Mouse (Mus musculus) megakaryocyte-erythroid progenitor cell, adult 5-6 weeks (primary cell): ENCODE results near the gene Acy3. TPM values are rescaled to one million over a fixed set of nuclear protein-coding genes. Genes with fewer than 3 reads are reported as not detected.

Source experiments
- ATAC-seq: replicated peaks from 2 replicates; pipeline ENCODE4 v1.8.0; 2016; ENCODE audit warnings: mild to moderate bottlenecking, inconsistent platforms; ENCODE audit not compliant: severe bottlenecking, poor library complexity, low FRiP score, low TSS enrichment
- total RNA-seq, 2 experiments: library from RNA; stranded (forward) in 1 of 2; stranded (reverse) in 1 of 2; fragments of 200-1000, 215-1000 nt in 1 of 2; fragments of >200 nt in 1 of 2; fragmentation: Nextera tagmentation in 1 of 2; gene quantifications; 2 replicates each; pipeline ENCODE4 v1.2.3; 2014 to 2017

The Acy3 gene
- total RNA-seq, 2 experiments from 2014 or later = 2.3 to 8.0 TPM

DNA sequence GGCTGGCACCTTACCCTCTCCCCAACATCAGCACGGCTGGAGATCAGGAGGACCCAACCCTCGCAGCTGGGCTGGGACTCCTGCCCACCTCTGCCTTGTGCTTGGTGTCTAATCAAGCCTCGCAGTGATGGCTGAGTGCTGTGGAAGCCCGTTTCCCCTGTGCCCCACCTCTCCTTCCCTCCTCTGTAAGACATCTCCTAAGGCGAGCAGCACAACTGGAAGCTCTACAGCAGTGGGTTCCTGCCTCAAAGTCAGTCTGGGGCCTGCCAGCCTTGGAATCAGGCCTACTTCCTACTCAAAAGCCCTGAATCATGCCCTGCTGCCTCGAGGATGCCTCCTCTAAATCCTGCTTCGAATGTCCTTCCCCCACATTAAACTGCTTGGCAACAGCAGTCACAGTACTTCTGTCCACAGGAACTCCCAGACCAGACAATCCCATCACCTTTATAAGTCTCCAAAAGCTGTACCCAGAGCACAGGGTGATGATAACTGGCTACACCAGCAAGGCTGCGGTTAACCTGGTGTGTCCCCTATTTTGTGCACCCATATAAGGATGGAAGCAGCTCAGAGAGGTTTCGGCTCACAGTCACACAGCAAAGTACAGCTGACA is 12.9 kb downstream of the Acy3 start:
- no peak for ATAC-seq

DNA sequence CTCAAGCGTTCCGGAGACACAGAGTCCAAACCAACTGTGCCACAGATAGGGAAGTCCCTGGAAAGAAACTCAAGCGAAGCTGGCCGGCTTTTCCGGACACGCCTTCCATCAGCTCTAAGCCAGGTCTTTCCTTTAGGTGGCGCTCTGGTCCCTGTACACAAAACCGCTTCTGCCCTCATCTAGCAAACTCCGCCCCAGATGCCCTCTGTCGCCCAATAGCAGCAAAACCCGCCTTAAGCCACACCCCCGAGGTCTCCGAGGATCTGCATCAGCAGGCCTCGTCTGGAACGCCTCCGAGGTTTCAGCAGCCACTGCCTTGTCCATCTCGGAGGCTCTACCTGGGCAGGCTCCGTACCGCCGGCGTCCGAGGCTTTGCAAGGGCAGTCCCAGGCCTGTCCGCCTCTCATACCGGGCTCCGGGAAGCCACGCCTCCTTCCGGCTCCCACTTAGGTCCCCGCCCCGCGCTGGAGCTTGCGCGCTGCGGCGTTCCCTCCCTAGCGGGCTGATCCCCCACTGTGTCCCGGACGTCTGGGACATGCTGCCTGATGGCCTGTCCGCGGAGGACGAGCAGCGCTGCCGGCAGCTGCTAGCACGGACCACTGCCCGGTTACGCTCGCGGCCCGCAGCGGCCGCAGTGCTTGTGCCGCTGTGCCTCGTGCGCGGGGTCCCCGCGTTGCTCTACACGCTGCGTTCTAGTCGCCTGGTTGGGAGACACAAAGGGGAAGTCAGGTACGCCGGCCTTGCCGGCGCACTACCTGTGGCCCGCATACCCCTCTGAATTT is 13.9 kb downstream of the Acy3 start, which contains the start of the genes Nudt8 and Gm49405:
Gene Nudt8 (plus strand): TSS at position 462 of the 782 bp plus-strand sequence.
Gene Gm49405 (plus strand): TSS at position 508 of the 782 bp plus-strand sequence.
- peak; percentile 87 for ATAC-seq

DNA sequence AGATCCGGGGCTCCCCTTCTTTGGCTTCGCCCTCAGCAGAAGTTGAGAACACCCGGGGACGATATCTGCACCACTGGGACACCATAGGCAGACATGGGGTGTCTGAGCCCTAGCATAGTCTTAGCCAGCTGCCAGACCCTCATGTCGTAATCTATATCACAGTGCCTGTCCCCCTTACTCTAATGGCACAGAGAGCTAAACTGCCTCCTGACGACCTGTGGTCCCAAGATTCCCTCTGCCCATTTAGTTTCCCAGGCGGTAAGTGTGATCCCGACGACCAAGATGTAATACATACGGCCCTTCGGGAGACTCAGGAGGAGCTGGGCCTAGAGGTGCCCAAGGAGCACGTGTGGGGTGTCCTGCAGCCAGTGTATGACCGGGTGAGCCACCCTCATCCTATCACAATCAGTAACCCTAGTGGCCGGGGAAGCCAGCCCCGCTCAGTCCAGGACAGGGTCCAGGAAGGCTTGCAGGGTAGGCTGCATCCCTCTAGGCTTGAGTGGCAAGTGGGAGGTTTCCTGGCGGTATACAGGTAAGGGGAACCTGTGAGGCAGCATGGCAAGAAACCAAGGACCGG is 14.7 kb downstream of the Acy3 start:
- 0 out of 2 replicates have a peak, but pooled peaks have one; percentile 13 for ATAC-seq

DNA sequence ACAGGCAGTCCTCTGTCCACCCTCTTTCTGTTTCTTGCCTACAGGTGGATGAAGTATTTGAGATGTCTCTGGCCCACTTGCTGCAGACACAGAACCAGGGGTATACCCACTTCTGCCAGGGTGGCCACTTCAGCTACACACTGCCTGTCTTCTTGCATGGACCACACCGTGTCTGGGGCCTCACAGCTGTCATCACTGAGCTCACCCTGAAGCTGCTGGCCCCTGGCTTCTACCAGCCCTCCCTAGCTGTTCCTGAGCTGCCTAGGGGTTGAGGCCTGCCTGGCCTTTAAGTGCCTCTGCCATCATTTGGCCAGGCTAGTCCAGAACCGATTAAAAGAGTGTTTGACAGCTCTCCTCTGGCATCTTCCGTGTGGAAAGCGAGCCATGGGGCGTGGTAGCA is 15.4 kb downstream of the Acy3 start:
- no peak for ATAC-seq

DNA sequence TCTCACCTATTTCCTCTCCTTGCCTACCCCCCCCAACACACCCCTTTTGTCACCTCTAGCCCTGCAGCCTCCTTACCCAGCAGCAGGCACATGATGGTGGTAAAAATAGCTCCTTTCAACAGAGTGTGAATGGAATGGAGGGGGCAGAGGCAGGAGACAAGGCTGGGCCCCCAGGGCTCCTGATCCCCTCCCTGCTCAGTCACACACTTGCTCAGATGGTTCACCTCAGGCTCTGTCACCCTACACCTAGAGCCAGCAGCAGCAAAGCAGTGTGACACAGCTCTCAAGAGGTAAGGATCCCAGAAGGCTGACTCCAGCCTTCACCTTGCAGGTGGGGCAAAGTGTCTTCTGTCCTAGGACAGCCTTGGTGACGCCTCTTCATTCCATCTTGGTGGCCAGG is 16.7 kb downstream of the Acy3 start, which contains the start of gene Doc2g:
Gene Doc2g (plus strand): TSS at position 202 of the 400 bp plus-strand sequence.
- no peak for ATAC-seq

DNA sequence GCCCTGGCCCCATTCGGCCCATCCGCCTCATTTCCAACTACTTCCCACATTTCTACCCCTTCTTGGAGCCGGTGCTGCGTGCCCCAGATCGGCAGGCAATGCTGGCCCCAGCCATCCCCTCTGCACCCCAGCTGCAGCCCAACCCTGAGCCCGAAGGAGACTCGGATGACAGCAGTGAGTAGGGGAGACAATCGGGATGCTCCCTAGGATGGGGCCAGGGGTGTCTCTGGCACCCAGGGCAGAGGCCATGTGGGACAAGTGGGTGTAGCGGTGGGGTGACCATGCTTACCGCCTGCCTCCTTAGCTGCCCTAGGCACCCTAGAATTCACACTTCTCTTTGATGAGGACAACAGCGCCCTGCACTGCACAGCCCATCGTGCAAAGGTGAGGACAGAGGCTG is 17.3 kb downstream of the Acy3 start:
- ATAC-seq = no peak

DNA sequence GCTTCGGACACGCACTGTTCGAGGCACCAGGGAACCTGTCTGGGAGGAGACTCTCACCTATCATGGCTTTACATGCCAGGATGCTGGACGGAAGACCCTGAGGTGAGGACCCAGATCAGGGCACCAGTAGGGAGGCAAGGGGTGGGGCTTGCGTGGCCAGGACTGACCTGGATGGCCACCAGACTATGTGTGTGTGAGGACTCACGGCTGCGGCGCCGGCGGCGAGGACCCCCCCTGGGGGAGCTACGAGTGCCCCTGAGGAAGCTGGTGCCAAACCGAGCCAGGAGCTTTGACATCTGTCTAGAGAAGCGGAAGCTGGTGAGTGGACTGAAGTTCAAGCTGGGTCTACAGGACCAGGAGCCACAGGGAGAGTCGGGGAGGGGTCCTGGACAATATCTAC is 18.0 kb downstream of the Acy3 start:
- ATAC-seq = no peak

DNA sequence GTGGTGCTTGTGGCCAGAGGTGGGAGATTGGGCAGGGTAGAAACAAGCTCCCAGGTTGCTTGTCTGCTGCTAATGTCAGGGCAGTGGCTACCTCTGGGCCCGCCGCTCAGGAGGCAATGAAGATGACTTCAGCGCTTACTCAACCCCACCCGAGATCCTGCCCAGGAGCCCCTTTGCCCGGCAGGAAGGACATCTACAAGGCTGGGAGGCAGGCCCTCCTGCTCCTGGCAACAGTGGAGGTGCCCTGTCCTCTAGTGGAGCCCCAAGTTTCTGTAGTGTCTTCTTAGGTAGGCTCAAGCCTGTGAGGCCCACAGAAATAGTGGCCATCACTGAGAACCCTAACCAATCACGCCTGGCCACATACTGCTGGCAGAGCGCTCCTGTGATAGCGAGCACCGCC is 18.7 kb downstream of the Acy3 start:
- ATAC-seq = no peak

DNA sequence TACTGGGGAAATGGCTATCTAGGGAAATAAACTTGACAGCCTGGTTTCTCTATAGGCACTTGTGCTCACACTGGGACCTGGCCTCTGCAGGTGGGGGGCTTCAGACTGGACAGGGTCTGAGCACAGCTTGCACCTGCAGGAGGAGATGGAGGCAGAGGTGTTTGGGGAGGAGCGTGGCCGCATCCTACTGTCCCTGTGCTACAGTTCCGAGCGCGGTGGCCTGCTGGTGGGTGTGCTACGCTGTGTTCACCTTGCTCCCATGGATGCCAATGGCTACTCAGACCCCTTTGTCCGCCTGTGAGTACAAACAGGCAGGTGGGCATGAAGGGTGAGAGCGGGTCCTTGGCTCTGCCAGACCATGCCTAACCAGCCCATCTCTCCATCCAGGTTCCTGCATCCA is 19.6 kb downstream of the Acy3 start:
- no peak for ATAC-seq

DNA sequence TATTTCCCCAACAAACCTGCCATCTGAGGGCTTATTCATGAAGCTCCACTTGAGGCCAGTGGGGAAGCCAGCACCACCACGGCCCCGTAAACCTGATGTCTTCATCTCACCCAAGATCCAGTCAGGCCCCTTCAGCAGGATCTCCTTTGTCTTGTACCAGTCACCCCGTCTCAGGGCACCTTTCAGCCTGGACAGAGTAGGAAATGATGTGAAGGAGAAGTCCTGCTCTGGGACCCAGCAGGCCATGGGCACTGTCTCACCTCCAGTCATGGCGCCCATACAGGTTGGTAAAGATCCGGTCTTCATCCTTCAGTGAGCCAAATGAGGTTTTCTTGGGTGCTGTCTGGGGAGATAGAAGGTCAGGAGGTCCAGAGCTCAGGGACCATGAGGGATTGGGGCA is 24.7 kb downstream of the Acy3 start:
- ATAC-seq = no peak

DNA sequence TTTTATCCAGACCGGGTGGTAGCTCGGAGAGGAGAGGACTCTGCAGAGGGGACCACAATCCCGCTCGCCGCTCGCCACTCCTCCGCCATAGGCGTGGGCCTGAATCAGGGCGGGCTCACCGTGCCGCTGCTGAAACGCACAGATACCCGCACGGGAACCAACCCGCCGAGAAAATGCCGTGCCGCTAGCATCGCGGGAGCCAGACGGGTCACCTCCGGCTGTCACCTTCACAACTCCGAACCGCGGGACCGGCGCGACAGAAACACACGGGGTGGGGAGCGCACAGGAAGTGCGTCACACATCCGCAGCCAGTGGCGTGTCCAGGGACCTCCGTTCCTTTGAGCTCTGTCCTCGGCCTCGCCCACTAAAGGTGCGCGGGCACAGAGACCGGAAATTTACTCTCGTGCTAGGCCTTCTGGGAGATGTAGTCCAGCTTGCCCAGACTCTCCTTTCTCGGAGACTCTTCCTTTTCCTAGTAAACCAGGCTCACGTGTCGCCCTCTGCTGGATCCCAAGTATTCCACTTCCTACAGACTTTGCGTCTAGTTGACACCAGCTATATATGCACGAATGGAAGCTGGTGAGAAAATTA is 26.2 kb downstream of the Acy3 start, which contains the start of gene Ndufv1:
Gene Ndufv1 (minus strand): TSS at position 375 of the 591 bp plus-strand sequence.
- ATAC-seq = peak; percentile 97

DNA sequence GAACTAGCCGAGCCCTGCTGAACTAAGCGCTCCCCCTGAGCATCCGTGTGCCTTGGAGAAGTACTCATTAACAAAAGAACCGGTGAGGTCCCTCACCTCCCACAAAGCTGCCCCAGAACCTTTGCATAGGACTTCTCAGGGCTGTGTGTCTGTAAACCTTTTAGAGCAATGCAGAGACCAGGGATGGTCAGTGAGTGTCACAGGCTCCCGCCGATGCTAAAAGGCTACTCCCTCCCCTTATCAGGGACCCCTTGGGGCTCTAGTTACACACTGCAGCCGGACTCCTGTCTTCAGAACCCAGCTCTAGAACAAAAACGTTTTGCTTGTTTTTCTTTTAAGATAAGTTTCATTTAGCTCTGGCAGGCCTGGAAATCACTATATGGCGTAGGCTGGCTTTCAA is 26.7 kb downstream of the Acy3 start:
- peak; percentile 45 for ATAC-seq

DNA sequence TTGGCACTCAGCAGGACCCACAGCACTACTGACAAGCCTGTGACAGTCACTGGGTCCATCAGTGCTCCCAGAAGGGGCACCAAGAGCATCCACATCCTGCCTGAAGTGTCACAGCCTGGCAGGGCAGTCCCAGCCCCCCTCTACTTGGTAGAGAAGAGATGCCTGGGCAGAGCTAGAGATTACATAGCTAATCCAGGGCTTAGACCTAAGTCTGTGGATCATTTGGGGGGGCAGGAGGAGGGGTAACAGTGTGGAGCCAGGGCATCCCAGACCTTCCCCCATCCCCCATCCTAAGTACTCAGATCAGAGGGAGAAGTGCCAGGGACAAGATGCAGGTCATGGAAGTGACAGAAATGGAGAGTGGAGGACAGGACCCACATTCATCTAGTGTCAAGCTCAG is 28.4 kb downstream of the Acy3 start:
- no peak for ATAC-seq

DNA sequence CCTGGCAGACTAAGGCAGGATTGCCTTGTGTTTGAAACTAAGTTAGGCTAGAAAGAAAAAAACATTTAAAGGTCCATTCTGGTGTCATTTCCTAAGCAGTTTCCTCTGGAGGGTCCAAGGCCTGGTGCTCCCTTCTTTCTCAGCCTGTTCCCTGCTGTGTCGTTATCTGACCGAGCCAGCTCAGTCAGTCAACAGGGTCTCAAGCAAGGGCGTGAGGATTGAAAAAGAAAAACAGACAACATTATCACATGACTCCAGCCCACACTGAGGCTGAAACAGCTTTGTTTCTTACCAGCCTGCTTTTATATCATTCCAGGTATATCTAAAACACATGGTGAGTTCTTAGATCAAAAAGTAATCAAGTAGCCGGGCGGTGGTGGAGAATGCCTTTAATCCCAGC is 29.3 kb downstream of the Acy3 start:
- no peak for ATAC-seq

DNA sequence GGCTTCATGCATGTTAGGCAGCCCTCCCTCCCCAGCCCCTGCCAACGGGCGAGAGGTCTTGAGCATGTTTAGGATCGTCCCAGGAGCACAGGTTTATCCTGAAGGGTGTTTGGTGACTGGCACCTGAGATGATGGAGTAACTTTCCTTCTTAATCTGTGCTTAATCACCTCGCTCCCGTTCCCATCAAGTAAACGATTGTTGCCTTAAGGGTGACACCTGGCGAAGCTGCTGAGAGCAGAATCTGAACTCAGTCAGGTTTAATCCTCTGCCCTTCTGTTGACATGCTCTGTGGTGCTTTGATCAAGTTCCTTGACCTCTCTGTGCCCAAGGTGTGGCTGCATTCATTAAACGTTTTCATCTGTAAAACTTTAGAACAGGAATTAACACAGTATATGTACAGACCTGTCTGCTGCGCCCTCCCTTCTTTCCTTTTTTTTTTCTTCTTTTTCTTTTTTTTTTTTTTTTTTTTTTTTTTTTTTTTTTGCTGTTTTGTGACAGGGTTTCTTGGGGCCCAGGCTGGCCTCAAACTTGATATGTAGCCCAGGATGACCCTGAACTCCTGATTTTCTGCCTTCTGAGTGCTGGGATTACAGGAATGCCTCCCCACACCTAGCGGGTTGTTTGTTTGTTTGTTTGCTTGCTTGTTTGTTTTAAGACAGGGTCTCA is 31.7 kb downstream of the Acy3 start:
- no peak for ATAC-seq

DNA sequence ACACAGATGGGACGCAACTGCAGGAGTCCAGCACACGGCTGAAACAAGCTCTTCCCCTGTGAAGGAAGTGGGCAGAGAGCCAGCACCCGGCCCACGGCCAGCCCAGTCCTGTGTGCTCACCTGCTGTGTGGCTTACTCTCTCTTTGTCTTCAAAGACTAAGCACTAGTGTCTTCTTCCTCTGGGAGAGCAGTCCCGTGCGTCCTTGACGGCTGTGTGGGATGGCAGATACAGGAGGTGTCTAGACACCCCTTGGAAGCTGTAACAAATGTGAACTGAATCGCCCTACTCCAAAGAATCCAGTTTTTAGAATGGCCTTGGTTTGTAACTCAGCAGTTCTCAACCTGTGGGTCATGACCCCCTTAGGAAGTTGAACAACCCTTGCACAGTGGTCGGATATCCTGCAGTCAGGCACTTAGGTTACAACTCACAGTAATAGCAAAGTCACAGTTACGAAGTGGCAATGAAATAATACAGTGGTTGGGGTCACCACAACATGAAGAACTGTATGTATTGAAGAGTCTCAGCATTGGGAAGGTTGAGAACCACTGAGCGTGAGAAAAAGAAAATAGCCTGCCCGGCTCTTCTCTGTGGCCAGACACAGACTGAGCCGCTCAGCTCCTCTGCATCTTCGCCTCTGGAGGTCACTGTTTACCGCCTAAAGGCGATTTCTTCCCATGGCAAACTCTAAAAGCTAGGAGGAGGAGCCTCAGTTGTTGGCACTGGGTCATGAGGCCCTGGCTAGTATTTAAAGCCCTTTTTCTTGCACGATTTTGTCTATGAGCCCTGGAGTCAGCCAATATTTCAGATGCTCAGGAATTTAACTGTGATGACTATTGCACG is 32.6 kb downstream of the Acy3 start:
- ATAC-seq = peak; percentile 95

DNA sequence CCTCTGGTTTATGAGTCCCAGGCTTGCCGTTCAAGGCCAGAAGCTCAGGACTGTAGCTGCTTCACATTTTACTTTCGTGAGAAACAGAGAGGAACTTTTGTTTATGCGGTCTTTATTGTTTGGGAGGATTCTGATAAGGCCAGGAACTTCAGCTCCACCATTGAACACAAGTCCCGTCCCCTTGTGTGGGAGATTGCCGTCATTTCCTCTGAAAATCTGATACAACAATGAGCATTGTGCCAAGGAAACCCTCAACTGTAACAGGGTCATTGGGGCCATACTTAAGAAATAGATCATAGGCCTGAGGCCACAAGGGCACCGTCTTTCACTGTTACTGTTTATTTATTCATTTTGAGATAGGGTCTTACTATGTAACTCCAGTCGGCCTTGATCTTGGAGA is 36.8 kb downstream of the Acy3 start:
- ATAC-seq = no peak

DNA sequence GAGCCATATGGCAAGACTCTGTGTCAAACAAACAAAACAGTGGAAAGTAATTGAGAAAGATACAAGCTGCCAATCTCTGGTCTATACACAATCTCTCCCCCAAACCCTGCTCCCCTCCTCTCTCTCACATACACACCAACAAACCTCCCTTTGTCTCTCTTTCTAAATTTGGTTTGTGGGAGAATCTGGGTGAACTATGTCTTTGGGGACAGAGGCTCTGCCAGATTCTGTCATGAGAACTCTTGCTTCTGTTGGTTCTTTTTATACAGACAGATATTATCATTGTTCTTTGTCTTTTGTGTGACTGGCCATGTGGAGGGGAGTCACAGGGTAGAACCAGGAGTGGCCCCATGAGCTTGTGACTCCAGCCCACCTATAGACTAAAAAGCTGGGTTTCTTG is 41.2 kb downstream of the Acy3 start:
- no peak for ATAC-seq

DNA sequence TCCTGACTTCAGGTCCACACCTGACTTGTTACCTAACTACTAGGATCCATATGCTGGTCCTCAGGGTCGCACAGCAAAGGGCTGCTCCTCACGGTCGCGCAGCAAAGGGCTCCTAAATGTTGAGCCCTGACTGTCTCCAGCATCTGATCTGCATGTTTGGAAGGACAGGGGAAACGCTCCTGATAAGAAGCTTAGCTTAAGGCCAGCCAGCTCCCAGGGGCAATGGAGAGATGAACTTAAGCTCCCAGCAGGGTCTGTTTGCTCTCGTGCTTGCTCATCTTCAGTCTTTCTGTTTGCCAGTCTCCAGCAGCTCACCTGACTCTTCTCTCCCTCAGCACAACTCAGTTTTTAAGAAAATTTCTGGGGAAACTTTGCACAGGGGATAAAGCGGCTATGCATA is 46.3 kb downstream of the Acy3 start:
- ATAC-seq = no peak
